Mouse (Mus musculus) urinary bladder, postnatal 25 days (tissue): ENCODE measurements around the gene Tmem132c.

Experiments used
- DNase-seq: peaks from one replicate; pipeline ENCODE4 v3.0.0; 2022; ENCODE audit warnings: low spot score

Gene Tmem132c

GRCm38 (mm10) chr5:127496895-127497294 is 255.3 kb downstream of the Tmem132c start:
- DNase-seq, result no peak

- no peak for DNase-seq
These were observed 257.7 kb downstream of the Tmem132c start for GRCm38 (mm10) chr5:127499151-127499827.

GRCm38 (mm10) chr5:127502838-127503237 is 261.2 kb downstream of the Tmem132c start:
- DNase-seq, result no peak

DNA sequence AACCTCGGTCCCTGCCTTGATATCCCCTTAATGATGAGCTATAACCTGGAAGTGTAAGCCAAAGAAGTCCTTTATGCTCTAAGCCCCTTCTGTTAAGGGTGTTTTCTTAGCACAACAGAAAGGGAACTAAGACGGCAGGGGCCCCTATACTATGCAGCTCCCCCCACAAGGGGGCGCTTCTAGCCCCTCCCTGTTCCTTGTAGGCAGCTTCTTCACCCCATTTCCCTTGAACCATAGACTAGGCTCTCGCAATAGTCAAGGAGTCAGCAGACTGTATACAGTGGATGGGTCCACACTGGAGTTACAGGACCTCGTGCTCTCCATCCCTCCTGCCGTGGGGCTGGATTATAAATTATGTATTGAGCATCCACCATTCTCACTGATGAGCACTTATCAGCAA is 264.1 kb downstream of the Tmem132c start:
- DNase-seq, result no peak

GRCm38 (mm10) chr5:127511653-127512052 is 270.0 kb downstream of the Tmem132c start:
- DNase-seq, result no peak

- no peak for DNase-seq
These were observed 274.4 kb downstream of the Tmem132c start for GRCm38 (mm10) chr5:127515960-127516359.

GRCm38 (mm10) chr5:127522744-127523476 is 281.3 kb downstream of the Tmem132c start:
- no peak for DNase-seq

- DNase-seq, result no peak
These were observed 285.9 kb downstream of the Tmem132c start for GRCm38 (mm10) chr5:127527344-127527974.

- DNase-seq, result no peak
These were observed 295.9 kb downstream of the Tmem132c start for GRCm38 (mm10) chr5:127537508-127537907.

- no peak for DNase-seq
These were observed 305.0 kb downstream of the Tmem132c start for GRCm38 (mm10) chr5:127546585-127546991.

GRCm38 (mm10) chr5:127548136-127548535 is 306.5 kb downstream of the Tmem132c start:
- no peak for DNase-seq

GRCm38 (mm10) chr5:127561086-127561485 is 319.5 kb downstream of the Tmem132c start:
- no peak for DNase-seq

GRCm38 (mm10) chr5:127567165-127567741 is 325.6 kb downstream of the Tmem132c start:
- DNase-seq, result no peak

DNA sequence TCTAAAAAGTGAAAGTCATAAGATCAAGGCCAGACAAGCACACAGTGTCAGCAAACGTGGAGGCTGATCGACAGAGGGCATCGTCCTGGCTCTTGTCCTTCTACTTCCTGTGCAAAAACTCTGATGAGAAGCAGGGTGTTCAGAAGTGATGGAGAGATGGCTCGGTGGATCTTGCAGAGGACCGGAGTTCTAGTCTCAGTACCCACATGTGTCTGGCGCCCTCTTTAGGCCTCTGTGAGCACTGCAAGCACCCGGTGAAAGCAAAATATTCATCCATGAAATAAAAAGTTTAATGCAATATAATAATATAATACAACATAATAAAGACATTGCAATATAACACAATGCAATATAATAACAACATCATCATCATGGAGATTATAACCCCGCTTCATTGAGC is 335.8 kb downstream of the Tmem132c start:
- no peak for DNase-seq

DNA sequence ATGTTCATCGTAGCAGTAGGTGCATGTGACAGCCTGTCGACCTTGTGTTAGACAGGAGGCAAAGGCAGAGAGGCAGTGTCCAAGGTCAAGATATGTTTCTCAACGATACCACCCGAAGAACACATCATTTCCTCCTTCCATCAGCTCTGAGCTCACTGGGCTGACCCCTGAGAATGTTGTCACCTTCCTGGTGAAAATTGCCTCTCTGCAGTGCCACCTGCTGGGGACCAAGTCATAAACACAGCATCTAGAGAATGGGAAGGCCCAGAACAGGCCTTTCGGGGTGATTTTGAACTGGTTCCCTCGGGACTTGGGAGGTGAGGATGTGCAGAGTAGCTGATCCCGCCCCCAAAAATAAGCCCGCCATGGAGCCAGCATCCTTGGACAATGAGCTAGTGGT is 342.1 kb downstream of the Tmem132c start:
- DNase-seq, result no peak

- no peak for DNase-seq
These were observed 346.2 kb downstream of the Tmem132c start for GRCm38 (mm10) chr5:127587854-127588253.

- no peak for DNase-seq
These were observed 350.8 kb downstream of the Tmem132c start for GRCm38 (mm10) chr5:127592406-127592805.

DNA sequence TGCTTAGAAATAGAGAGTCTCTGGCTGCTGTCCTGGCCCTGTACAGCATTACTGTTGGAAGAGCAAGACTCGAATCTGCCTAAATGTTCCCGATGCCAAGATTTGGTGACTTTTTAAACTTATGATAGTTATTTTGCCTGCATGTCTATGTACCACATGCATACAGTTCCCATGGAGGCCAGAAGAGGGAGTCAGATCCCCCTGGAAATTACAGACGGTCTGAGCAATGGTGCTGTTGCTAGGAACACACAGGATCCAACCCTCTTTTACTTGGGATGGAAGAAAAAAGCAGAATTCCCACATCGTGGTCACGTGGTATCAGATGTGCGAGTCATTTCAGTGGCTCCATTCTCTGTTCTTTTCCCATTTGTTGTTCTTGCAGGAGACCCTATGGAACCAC is 351.2 kb downstream of the Tmem132c start:
- DNase-seq, result no peak

DNA sequence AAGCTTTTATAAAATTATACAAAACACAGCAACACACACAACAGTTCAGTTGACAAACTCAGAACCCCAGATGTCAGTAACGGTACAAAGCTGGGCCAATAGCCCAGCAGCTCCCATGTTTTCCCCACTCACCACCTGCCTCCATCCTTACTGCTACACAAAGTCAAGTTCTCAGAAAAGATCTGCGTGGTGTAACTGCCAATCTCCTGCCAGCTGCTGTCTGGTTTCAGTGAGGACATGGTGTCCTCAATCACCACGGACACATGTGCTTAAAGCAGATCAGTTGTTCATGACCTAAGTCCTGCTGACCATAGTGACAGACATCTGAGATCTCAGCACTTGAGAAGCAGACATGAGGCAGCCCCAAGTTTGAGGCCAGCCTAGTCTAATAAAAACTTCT is 354.1 kb downstream of the Tmem132c start:
- DNase-seq, result no peak

DNA sequence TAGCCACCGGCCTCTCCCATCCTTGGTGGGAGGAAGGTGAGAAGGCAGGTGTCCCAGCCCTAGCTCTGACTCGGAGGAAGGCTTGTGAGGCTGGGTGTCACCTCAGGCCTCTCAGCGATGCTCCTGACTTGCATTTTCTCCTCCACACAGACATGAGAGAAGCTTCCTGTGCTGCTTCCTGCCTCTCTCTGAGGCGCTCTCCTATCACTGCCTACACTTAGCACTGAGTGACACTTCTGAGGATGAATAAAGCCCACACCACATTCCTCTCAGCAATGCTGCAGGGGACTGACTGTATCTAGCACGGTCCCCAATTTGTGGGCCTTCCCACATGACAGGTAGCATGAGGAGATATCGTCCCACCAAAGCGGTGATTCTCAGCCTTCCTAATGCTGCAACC is 355.3 kb downstream of the Tmem132c start:
- no peak for DNase-seq

DNA sequence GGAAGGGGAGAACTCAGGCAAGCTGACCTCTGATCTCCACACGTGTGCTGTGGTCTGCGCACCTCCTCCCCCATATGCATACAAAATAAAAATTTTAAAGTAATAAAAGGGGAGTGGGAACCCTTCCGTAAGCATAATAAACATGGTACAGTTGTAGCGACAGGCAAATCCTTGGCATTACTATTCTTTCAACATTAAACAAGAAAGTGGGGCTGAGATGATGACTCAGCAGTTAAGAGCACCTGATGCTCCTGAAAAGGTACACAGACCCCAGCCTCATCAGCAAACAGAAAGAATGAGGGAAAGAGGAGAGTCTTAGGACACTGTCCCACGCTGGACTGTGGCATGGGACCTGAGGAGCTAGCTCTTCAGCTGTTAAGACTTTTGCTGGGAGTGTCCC is 361.4 kb downstream of the Tmem132c start:
- DNase-seq, result no peak

DNA sequence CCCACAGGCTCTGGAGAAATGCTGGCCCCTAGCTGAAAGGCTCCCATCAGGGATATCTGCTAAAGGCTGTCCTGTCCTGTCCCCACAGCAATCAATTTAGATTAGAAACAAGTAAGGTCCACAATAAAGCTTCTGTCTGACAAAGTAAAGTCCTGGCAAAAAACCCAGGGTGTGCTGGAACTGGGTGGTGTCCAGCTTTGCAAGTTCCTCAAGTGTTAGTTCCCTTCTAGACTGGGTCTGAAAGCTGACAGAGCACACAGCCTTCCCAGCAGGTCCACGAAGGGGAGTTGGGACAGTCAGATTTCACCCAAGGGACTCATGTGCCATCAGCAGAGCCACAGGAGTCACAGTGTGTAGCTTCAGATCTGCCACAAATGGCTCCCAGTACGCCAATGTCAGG is 365.9 kb downstream of the Tmem132c start:
- no peak for DNase-seq

- DNase-seq, result no peak
These were observed 367.6 kb downstream of the Tmem132c start for GRCm38 (mm10) chr5:127609191-127609714.
